ENCODE assay signal across 8 mouse cellular contexts in the genomic region with DNA sequence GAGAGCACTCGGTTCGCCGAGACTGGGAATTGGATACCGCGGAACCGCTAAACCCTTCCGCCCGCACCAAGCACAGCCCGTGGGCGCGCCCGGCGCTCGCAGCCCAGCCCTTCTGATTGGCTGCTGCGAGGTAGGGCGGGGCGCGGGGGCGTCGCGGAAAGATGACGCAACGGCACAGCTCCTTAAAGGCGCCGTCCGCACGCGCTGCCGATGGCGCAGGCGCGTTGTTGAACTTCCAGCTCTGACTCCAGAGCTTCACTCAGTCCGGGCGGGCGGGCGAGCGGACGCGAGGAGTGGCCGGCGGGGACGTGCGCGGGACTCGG. TPM values are rescaled to one million over a fixed set of nuclear protein-coding genes. Genes with fewer than 3 reads are reported as not detected.
DNase-seq lines count a peak whose midpoint lies in the region; ATAC-seq lines count a peak whose summit lies in the region.

No protein-coding gene starts in this region.

- H3K4me3 ChIP-seq in intestine, embryonic 14.5 days (ENCODE audit: low read depth, low read length), result peak overlapping the region; percentile 90

- H3K27me3 ChIP-seq in intestine, embryonic 14.5 days (replicated peaks; ENCODE audit: control insufficient read depth, insufficient read depth, low read length), result no peaks in the 10 kb centered on the region

- DNase-seq in adrenal gland, adult (ENCODE audit: inconsistent age in 2 of 2, low spot score in 1 of 2), result peak; percentile 97 to 98
- DNase-seq in embryo, embryonic 10.5 days (ENCODE audit: low spot score), result peak; percentile 95
- DNase-seq in gastrocnemius, postnatal 14 days, result peak; percentile 97
- DNase-seq in intestine, embryonic 14.5 days (ENCODE audit: low spot score), result peak; percentile 98
- peak; percentile 98 to 99 for DNase-seq in left cerebral cortex, postnatal 14 days (ENCODE audit: low spot score in 2 of 2)
- peak; percentile 98 for DNase-seq in mesoderm, embryonic 11.5 days (ENCODE audit: low read depth, low spot score)
- DNase-seq in right cerebral cortex, postnatal 36 days (ENCODE audit: low spot score in 2 of 2), result peak; percentile 95
- DNase-seq in yolk sac, embryonic 10.5 days (ENCODE audit: low spot score), result peak; percentile 93

- ATAC-seq in intestine, embryonic 14.5 days (replicated peaks; ENCODE audit: low FRiP score, low TSS enrichment, low read depth), result peak; percentile 93

- peaks cover 16% of the 10 kb centered on the region for H3K4me1 ChIP-seq in intestine, embryonic 14.5 days (replicated peaks; ENCODE audit: control insufficient read depth, insufficient read depth, low read length)

- peak overlapping the region; percentile 84 for H3K9ac ChIP-seq in intestine, embryonic 14.5 days (ENCODE audit: low read length)

- WGBS in intestine, embryonic 14.5 days, result under 1% methylated on average over 44 of the region's 45 CpGs

- no peaks in the 10 kb centered on the region for H3K36me3 ChIP-seq in intestine, embryonic 14.5 days (ENCODE audit: control insufficient read depth, insufficient read depth, low read length)

- peak overlapping the region; percentile 80 for H3K4me2 ChIP-seq in intestine, embryonic 14.5 days (ENCODE audit: low read length)

- peak overlapping the region; percentile 84 for H3K27ac ChIP-seq in intestine, embryonic 14.5 days (ENCODE audit: low read depth)

- no peaks in the 10 kb centered on the region for H3K9me3 ChIP-seq in intestine, embryonic 14.5 days (ENCODE audit: control insufficient read depth, low read length)

- intact Hi-C loops in gastrocnemius, postnatal 14 days (cut with DNase I; ENCODE audit: low total_unique reads), result no loop called here
- intact Hi-C loops in left cerebral cortex, postnatal 14 days (cut with DNase I), result loop anchor here (5.0 kb wide), 1 partner anchor 165 kb away; a partner anchor contains a TSS

RNA-seq across cellular contexts. Expression of a gene that starts 0.2 kb away (rescaled TPM):
- total RNA-seq in gastrocnemius, postnatal 14 days (2021), result 1 to 10 TPM; 4.1 to 4.6 TPM
- polyA plus RNA-seq in intestine, embryonic 14.5 days (2014; fragmentation: Nextera tagmentation; extraction: Ambion mirVana), result 2.8 and 3.0 TPM in 2 replicates
- total RNA-seq in left cerebral cortex, postnatal 14 days (2021), result 10 to 100 TPM; 17.2 to 19.3 TPM

Comparison
In these comparisons a context has a peak if more than half of its experiments do, and no peak if none do; other contexts are left out.
1. Peak in every context shown above with its lines: DNase-seq, ATAC-seq, H3K4me3 ChIP-seq and H3K27ac ChIP-seq.